Mouse (Mus musculus) left cerebral cortex, postnatal 10 days (tissue): Measurements from ENCODE around the gene Olfr1043. TPM values are rescaled to one million over a fixed set of nuclear protein-coding genes. Genes with fewer than 3 reads are reported as not detected.
"Not testable (repeated sequence)": the region's sequence is repeated elsewhere in the genome, so short reads cannot be mapped to it uniquely, and the experiment has no call there.

Source experiments
- DNase-seq, 2 experiments: peaks; one replicate each; pipeline ENCODE4 v3.0.0; 2021 to 2022; ENCODE audit warnings: low spot score in 2 of 2, mixed read lengths in 1 of 2; ENCODE audit errors: extremely low spot score in 1 of 2
- intact Hi-C: fragments of 180-260 bp; cut with DNase I; formaldehyde crosslinking; loops from one replicate; pipeline ENCODE4 v1.15.1; 2025
- total RNA-seq, 2 experiments: library from RNA; stranded (reverse); gene quantifications; 2 replicates each; pipeline ENCODE4 v1.2.3; 2021

The Olfr1043 gene
- not detected for total RNA-seq

DNA sequence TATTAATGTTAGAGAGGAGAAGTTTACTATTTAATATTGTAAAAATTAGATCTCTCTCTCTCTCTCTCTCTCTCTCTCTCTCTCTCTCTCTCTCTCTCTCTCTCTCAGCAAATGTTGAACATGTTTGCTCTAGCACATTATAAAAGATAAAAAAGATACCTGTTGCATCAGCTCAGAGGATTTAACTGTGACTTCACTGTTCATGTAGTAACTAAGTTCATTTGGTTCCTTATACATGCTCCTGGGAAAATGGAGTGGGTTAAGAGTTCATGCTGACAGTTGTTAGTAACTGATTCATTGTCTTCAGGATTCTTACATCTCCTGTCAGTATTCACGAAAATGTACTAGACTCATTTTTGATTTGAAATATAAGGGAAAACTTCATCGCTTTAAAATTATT lies at the start of gene Olfr1043:
TSS of gene Olfr1043 (minus strand) at position 101 of the 400 bp plus-strand sequence.
- DNase-seq, result no peak
- intact Hi-C loops, result no loop called here

DNA sequence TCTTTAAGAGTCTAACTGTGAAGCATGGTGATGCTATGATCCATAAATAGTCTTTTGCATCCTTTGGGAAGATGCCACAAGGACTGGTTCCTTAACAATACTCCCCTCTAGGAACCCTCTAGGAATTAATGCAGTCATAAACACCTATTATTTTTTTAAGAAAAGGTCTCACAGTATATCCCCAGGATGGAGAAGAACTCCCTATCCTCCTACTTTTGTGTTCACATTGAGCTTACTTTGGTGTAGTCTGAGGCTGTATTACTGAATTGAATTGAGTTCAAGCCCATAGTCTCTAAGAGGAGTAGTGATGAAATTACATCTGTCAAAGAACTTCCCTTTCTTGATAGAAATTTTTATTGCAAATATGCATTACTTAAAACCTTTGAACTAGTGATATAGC lies 35.6 kb upstream of the Olfr1043 start, which contains the start of gene Olfr1045:
TSS of gene Olfr1045 (minus strand) at position 101 of the 400 bp plus-strand sequence.
- no peak for DNase-seq
- intact Hi-C loops, result no loop called here

DNA sequence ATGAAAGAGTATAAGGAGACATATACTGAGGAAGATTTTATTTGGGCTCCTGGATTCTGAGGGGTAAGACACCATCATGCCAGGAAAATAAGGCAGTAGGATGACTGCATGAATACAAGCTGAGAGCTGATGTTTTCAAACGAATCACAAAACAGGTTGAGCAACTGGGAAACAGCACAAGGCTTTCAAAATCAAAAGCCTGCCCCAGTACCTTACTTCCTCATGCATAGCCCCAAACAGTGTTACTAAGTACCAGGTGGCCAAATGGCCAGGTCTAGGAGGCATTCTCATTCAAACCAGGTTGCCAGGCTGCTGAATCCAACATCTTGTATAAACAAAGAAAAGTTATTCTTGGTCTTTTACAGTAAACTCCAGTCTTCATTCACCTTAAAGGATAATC lies 28.5 kb upstream of the Olfr1043 start:
- no peak for DNase-seq
- intact Hi-C loops, result no loop called here

DNA sequence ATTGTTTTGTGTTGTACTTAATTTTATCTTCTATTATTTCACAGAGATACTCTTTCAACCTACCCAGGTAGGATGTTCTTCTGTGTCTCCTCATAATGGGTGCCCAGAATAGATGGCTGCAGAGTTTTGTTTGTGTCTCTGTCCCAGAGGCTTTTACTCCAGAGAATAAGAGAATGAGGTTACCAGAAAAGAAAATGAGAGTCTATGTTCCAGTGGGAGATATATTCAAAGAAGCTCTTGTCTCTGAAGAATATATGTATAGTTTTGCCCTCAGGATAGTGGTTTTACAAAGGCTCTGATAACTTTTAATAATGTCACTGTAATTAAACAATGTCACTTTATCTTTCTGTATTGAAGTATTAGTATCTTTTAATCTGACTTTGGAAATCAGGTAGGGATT lies 18.3 kb upstream of the Olfr1043 start, which contains the start of gene Olfr52:
TSS of gene Olfr52 (minus strand) at position 101 of the 400 bp plus-strand sequence.
- no peak for DNase-seq
- intact Hi-C loops, result no loop called here

DNA sequence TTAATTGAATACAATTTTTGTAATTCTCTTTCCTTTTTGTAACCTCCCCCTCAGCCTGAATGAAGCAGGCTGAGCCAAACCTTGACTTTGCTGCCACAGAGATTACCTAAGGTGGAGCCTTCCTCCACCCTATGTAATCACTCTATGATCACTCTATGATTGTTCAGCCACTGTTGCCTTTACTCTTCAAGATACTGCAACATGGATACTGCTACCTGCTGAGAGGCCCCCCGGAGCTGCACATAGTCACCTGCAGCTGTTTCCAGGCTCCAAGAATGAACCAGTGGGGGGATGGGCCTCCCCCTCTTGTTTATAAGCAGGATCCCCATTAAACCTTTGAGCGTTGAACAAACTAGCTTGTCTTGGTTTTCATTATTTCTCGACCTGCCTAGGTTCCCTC lies 12.6 kb upstream of the Olfr1043 start:
- intact Hi-C loops, result no loop called here
- DNase-seq, result no peak

DNA sequence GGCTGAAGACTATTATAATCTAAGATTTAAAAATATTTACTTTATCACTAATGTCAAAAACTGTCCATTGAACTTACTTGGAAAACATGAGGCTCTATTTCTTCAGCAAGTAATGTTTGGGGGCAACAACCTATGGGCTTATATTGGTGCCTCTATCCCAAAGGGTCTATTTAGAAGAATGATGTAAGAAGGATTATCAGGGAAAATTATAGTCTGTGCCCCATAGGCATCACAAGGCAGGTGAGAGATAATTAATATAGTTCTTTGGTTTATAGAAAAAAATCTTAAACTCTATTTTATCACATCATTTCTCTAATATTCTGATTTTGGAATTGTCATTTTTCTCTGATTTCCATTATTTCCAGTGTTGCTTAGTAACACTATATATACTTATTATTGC lies 10.4 kb upstream of the Olfr1043 start, which contains the start of gene Olfr1044:
TSS of gene Olfr1044 (minus strand) at position 101 of the 400 bp plus-strand sequence.
- no peak for DNase-seq
- intact Hi-C loops, result no loop called here

DNA sequence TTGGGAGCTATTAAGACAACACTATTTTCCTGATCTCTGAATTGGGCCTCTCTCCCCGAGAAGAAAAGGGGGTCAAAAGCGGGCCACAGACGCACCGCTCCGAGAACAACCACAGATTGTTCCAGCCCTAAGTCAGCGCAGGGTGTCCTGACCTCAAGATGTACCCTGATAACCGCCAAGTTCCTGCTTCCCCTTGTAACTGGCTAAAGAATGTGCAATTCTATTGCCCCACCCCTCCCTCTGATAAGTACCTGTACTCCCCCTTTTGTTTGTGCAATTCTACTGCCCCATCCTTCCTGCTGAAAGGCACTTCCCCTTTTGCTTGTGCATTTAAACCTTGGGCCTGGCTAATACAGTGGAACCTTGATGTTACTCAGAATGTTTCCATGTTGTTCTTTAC lies 8.1 kb upstream of the Olfr1043 start:
- DNase-seq, intact Hi-C loops: not testable (repeated sequence)

DNA sequence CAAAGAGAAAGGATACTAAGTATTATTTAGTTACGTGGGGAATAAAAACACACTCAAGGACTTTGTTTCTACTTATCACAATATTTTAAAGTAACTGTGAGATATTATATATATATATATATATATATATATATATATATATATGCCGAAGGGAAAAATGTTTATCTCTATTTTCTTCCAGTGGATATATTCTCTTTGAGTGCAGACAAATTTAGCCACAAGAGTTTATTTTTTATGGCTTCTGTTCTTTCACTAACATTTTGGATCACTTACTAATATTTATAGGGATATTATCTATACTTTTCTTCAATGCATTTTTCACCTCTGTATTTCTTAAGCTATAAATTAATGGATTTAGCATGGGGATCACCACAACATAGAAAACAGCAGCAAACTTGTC lies 5.6 kb downstream of the Olfr1043 start, which contains the start of gene Olfr1042:
TSS of gene Olfr1042 (minus strand) at position 101 of the 400 bp plus-strand sequence.
- DNase-seq, result no peak
- intact Hi-C loops, result no loop called here

DNA sequence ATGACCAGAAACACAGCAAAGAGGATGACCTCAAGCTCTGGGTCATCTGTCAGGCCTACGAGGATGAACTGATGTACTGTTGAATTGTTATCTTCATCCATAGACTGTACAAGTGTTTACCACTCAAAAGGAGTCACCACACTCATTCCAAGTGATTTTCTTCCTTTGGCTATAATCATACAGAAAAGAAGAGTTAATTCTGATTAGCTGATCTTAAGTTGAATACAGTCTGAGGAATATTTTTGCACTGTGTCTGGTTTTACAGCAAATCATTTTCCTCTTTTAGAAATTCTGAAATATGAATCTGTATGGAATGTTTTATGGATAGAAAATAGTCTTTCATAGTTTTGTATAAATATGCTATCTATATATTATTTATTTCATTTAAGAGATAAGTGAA lies 20.7 kb downstream of the Olfr1043 start, which contains the start of gene Olfr1040:
TSS of gene Olfr1040 (minus strand) at position 101 of the 400 bp plus-strand sequence.
- intact Hi-C loops, result no loop called here
- no peak for DNase-seq

DNA sequence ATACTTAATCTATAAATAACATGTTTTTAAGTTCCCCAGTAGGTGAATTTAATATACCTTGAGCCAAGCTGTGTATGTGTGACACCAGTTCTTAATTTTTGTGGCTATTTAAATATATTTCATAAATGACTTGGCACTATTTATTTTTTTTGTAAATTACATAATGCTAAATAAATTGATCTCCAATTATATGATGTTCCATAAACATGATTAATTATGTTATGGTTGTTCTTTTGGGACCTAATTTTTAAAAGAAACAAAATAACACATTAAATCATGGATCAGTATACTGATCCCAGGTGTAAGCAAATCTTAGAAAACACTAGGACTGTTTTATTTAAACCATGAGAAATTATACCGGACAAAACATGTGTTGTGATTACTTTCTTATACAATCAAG lies 31.5 kb downstream of the Olfr1043 start, which contains the start of gene Olfr1039:
TSS of gene Olfr1039 (minus strand) at position 101 of the 400 bp plus-strand sequence.
- no peak for DNase-seq
- intact Hi-C loops, result no loop called here

Other genes starting within 250 kb of the Olfr1043 start
- gene Olfr1026, start 246.0 kb downstream of the Olfr1043 start, total RNA-seq, result not detected
- not detected for gene Olfr1028, start 217.1 kb downstream of the Olfr1043 start, total RNA-seq
- gene Olfr1029, start 193.6 kb downstream of the Olfr1043 start, total RNA-seq, result not detected
- not detected for gene Olfr1030, start 188.2 kb downstream of the Olfr1043 start, total RNA-seq
- not detected for gene Olfr1031, start 177.2 kb downstream of the Olfr1043 start, total RNA-seq
- not detected for gene Olfr1032, start 162.0 kb downstream of the Olfr1043 start, total RNA-seq
- gene Olfr1033, start 146.9 kb downstream of the Olfr1043 start, total RNA-seq, result not detected
- not detected for gene Olfr1034, start 121.7 kb downstream of the Olfr1043 start, total RNA-seq
- gene Olfr1036, start 93.5 kb downstream of the Olfr1043 start, total RNA-seq, result not detected
- not detected for gene Olfr1037, start 80.1 kb downstream of the Olfr1043 start, total RNA-seq
- gene Olfr1039, start 31.6 kb downstream of the Olfr1043 start, total RNA-seq, result not detected
- gene Olfr1040, start 20.8 kb downstream of the Olfr1043 start, total RNA-seq, result not detected
- not detected for gene Olfr1042, start 5.7 kb downstream of the Olfr1043 start, total RNA-seq
- not detected for gene Olfr1044, start 10.3 kb upstream of the Olfr1043 start, total RNA-seq
- not detected for gene Olfr52, start 18.2 kb upstream of the Olfr1043 start, total RNA-seq
- not detected for gene Olfr1045, start 35.5 kb upstream of the Olfr1043 start, total RNA-seq
- gene Olfr1046, start 51.8 kb upstream of the Olfr1043 start, total RNA-seq, result not detected
- gene Olfr1047, start 63.9 kb upstream of the Olfr1043 start, total RNA-seq, result not detected
- not detected for gene Olfr1048, start 72.8 kb upstream of the Olfr1043 start, total RNA-seq
- not detected for gene Olfr1049, start 90.8 kb upstream of the Olfr1043 start, total RNA-seq
- not detected for gene Olfr1051, start 111.6 kb upstream of the Olfr1043 start, total RNA-seq
- gene Olfr1052, start 124.9 kb upstream of the Olfr1043 start, total RNA-seq, result not detected
- gene Olfr1053, start 147.8 kb upstream of the Olfr1043 start, total RNA-seq, result not detected
- not detected for gene Olfr1054, start 167.9 kb upstream of the Olfr1043 start, total RNA-seq
- not detected for gene Olfr1055, start 182.8 kb upstream of the Olfr1043 start, total RNA-seq
- not detected for gene Olfr1056, start 194.9 kb upstream of the Olfr1043 start, total RNA-seq
- gene Olfr1057, start 210.9 kb upstream of the Olfr1043 start, total RNA-seq, result not detected
- gene Olfr1058, start 221.0 kb upstream of the Olfr1043 start, total RNA-seq, result not detected
- gene Olfr1061, start 246.5 kb upstream of the Olfr1043 start, total RNA-seq, result not detected